Mouse (Mus musculus) frontal cortex, adult 2 months (tissue): ENCODE results near the gene Gm4297. TPM values are rescaled to one million over a fixed set of nuclear protein-coding genes. Genes with fewer than 3 reads are reported as not detected.
"Not testable (repeated sequence)": the region's sequence is repeated elsewhere in the genome, so short reads cannot be mapped to it uniquely, and the experiment has no call there.

Source experiments
- DNase-seq, 2 experiments: peaks; one replicate each; pipeline ENCODE4 v3.0.0; 2022; ENCODE audit warnings: low spot score in 1 of 2; ENCODE audit errors: extremely low spot score in 1 of 2
- polyA plus RNA-seq: library from polyadenylated mRNA; depleted of rRNA; stranded (reverse); fragments of >200 nt; gene quantifications from 2 replicates; pipeline ENCODE4 v1.2.3, GENCODE M21; 2012; rRNA removed

Gm4297 gene
- not detected in 2 replicates for polyA plus RNA-seq

- not testable (repeated sequence) for DNase-seq
These were observed at the start of gene Gm4297 for GRCm38 (mm10) chrX:24574795-24575194. TSS of gene Gm4297 (minus strand) at chrX:24574895.

Other genes with a start within 250 kb of the Gm4297 start
- gene Gm5934, start 74.1 kb downstream of the Gm4297 start, polyA plus RNA-seq, result not detected in 2 replicates
- not detected in 2 replicates for gene Gm5935, start 200.3 kb upstream of the Gm4297 start, polyA plus RNA-seq